Mouse (Mus musculus) activated CD4-positive, CD25-positive, alpha-beta regulatory T cell (primary cell): ENCODE data around the gene Mnd1. TPM values are rescaled to one million over a fixed set of nuclear protein-coding genes. Genes with fewer than 3 reads are reported as not detected.

ENCODE experiments used
- polyA plus RNA-seq, 2 experiments: library from polyadenylated mRNA; unstranded; fragments of 100-300 nt; shearing (Covaris generic); gene quantifications; one replicate each; pipeline ENCODE4 v1.2.1; 2017

Mnd1 gene
- polyA plus RNA-seq, result 1 to 10 TPM; 1.5 to 2.1 TPM

GRCm38 (mm10) chr3:84155558-84156006 lies at the start of gene Mnd1:
TSS of gene Mnd1 (minus strand) at chr3:84155786.

GRCm38 (mm10) chr3:84173581-84174154 lies 18.1 kb upstream of the Mnd1 start, which contains the start of gene Gm6525:
TSS of gene Gm6525 (plus strand) at chr3:84174104.

GRCm38 (mm10) chr3:84039646-84040475 lies 115.7 kb downstream of the Mnd1 start, which contains the start of gene Tmem131l:
TSS of gene Tmem131l (minus strand) at chr3:84040175.

Other genes starting within 250 kb of the Mnd1 start
- 10 to 100 TPM; 58.0 to 65.9 TPM for gene Tmem131l, start 115.6 kb downstream of the Mnd1 start, polyA plus RNA-seq
- not detected for gene Gm6525, start 18.3 kb upstream of the Mnd1 start, polyA plus RNA-seq
- gene Trim2, start 151.1 kb upstream of the Mnd1 start, polyA plus RNA-seq, result 1 to 10 TPM in 1 of 2 experiments, under 1 TPM in 1; 0.41 to 1.2 TPM